Mouse (Mus musculus) liver, postnatal 0 days (tissue): ENCODE results near the gene Zfp597.

Experiments used
- CTCF ChIP-seq: sonication (generic); IDR thresholded peaks from 2 replicates; pipeline ENCODE4 v1.5.1; 2016; ENCODE audit warnings: antibody characterized with exemption, low read depth
- EP300 ChIP-seq: IDR thresholded peaks from 2 replicates; pipeline ENCODE4 v1.6.1; 2016; ENCODE audit warnings: antibody characterized with exemption, low read depth, mild to moderate bottlenecking

DNA sequence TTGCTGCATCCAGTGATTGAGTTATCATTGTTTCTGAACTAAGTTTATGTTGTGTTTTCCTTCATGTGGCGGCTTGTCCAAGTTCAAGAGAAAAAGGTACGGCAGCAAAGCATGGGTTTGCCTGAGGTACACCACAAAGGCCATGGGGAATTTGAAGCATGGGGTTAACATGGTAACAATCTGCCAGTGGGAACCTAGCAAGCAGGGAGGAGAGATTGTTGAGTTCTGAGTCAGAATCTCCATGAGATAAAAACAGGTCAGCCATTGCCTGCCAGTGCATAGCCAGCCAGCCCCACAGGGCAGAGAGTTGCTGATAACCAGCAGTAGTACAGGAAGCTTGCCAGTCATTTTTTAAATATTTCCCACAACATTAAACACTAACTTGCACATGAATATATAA lies 64.2 kb downstream of the Zfp597 start:
- no peak for TF ChIP-seq CTCF
- TF ChIP-seq EP300: no peak
